Mouse (Mus musculus) limb, embryonic 12.5 days (tissue): ENCODE measurements around the gene Tmub1. TPM values are rescaled to one million over a fixed set of nuclear protein-coding genes. Genes with fewer than 3 reads are reported as not detected.
A peak's percentile ranks its signal among the peaks of the same experiment; 100 is the strongest.

ENCODE experiments used
- ATAC-seq: fragments of 200-750 bp; cut with Nextera tagmentation; 2 replicates; pipeline ENCODE4 v1.8.0; 2017; ENCODE audit warnings: low read depth, moderate TSS enrichment; ENCODE audit not compliant: insufficient number of reproducible peaks, insufficient read depth, low FRiP score, low TSS enrichment
- H3K27ac ChIP-seq: fragments of 300-500 bp; sonication (generic); 2 replicates; pipeline ENCODE4 v1.5.1; 2016; ENCODE audit warnings: mild to moderate bottlenecking, moderate library complexity
- H3K27me3 ChIP-seq: fragments of 300-500 bp; sonication (generic); 2 replicates; pipeline ENCODE4 v1.6.1; 2016; ENCODE audit warnings: mild to moderate bottlenecking, moderate library complexity
- H3K36me3 ChIP-seq: fragments of 300-500 bp; sonication (generic); 2 replicates; pipeline ENCODE4 v1.6.1; 2016; ENCODE audit warnings: mild to moderate bottlenecking, moderate library complexity
- H3K4me1 ChIP-seq: fragments of 300-500 bp; sonication (generic); replicated peaks from 2 replicates; pipeline ENCODE4 v1.6.1; 2016
- H3K4me2 ChIP-seq: fragments of 300-500 bp; sonication (generic); 2 replicates; pipeline ENCODE4 v1.6.1; 2016; ENCODE audit warnings: mild to moderate bottlenecking, moderate library complexity
- H3K4me3 ChIP-seq: fragments of 300-500 bp; sonication (generic); replicated peaks from 2 replicates; pipeline ENCODE4 v1.5.1; 2016; ENCODE audit warnings: mild to moderate bottlenecking
- H3K9ac ChIP-seq: fragments of 300-500 bp; sonication (generic); replicated peaks from 2 replicates; pipeline ENCODE4 v1.6.1; 2016; ENCODE audit warnings: mild to moderate bottlenecking, moderate library complexity
- H3K9me3 ChIP-seq: fragments of 300-500 bp; sonication (generic); 2 replicates; pipeline ENCODE4 v1.6.1; 2016; ENCODE audit warnings: mild to moderate bottlenecking, moderate library complexity
- WGBS: fragments of 180-500 bp; shearing (Covaris S2); methylation state at CpG from one replicate; pipeline ENCODE4 v1.1.7; 2016; 5-methylcytosine and 5-hydroxymethylcytosine counted together
- polyA plus RNA-seq: library from polyadenylated mRNA; unstranded; fragments of >200 nt; fragmentation: Nextera tagmentation; extraction: Ambion mirVana; gene quantifications from 2 replicates; pipeline ENCODE4 v1.2.1, GENCODE M21; 2016

Tmub1 gene
- polyA plus RNA-seq, 1 experiment from 2014 or later, result 21.0 TPM

DNA sequence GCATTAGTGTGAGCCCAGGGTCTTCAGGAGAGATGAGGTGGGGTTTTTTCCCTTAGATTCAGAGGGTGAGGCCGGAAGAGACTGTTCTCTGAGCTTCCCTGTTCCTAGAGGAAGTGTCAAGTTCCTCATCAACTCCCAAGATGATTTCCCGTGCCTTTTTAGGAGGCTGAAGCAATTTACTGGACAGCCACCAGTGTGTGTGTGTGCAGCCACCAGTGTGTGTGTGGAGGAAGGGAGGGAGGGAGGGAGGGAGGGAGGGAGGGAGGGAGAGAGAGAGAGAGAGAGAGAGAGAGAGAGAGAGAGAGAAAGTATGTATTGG, 6.3 kb upstream of the Tmub1 start:
- no peak for ATAC-seq
- Histone ChIP-seq H3K4me3 (peak overlapping the region; percentile 94), H3K9me3 (no peaks in the 10 kb centered on the region), H3K4me1 (peaks cover 45% of the 10 kb centered on the region), H3K36me3 (peaks cover 35% of the 10 kb centered on the region; the same call in 1 of the 2 replicates), H3K27me3 (no peaks in the 10 kb centered on the region), H3K27ac (no peak overlapping the region), H3K4me2 (peak overlapping the region; percentile 99), H3K9ac (peak overlapping the region; percentile 97; the same call in 1 of the 2 replicates)
- 8% methylated on average over 2 of the region's 2 CpGs for WGBS

DNA sequence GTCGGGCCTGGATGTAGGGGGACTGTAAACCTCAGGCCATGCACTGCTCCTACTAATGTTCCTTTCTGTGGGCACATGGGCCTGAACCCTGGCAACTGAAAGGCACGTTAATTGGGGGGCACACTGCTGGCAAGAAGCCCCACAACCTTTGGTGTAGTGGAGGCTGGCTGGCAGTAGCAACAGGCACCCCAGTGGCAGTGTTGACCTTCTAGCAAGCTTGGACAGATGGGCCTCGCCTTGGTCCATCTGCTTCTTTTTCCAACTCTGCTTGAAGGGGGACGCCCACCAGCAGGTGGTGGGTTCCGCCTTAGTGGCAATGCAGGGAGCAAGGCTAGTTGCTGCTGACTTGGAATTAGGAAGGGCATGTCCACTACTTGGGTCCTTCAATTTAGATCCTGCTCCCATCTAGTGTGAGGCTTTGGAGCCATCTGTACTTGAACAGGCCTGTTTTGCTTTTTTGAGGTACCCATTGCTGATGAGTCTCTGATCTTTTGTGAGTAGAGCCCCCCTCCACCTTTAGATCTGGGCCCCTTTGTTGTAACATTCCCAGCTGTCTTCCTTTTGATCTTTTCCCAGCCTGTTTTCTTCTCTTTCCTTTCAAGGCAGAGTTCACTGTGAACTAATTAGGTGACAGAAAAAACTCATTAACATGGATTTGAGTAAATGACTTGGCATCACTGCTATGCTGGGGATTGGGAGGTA, 5.8 kb upstream of the Tmub1 start:
- H3K4me3 ChIP-seq, result peak overlapping the region; percentile 94
- H3K9ac ChIP-seq, result peak overlapping the region; percentile 97
- H3K9me3 ChIP-seq, result no peaks in the 10 kb centered on the region
- H3K27me3 ChIP-seq, result no peaks in the 10 kb centered on the region
- H3K36me3 ChIP-seq, result peaks cover 30% of the 10 kb centered on the region; the same call in 1 of the 2 replicates
- H3K4me2 ChIP-seq, result peak overlapping the region; percentile 99
- H3K27ac ChIP-seq, result peak overlapping the region; percentile 93; the same call in 1 of the 2 replicates
- no peak; the same call in 1 of the 2 replicates for ATAC-seq
- peaks cover 45% of the 10 kb centered on the region for H3K4me1 ChIP-seq
- WGBS, result 8% methylated on average over 5 of the region's 5 CpGs

DNA sequence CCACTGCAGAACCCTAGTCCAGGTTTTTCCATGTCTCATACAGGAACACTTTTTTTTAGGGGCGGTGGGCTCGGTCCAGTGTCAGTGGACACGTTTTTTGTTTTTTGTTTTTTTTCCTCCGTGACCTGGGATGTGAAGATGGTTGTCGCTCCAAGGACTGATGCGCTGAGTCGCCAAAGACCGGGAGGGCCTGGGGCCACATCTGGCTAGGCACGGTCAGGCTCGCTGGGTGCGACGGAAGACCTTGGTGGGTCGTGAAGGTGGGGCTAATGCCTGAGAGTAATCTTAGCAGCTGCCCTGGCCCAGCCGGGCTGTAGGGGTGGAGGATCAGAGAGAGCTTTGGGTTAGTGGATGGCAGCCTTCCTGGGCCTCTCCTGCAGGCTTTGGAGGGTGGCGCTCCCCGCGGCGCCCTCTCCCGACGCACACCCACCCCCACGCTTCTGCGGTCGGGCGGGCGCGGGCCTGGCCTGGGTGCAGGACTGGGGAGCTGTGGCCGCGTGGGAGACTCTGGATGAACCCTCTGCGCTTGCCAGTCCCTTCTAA, 5.1 kb upstream of the Tmub1 start:
- Histone ChIP-seq H3K27ac (peak overlapping the region; percentile 93), H3K9me3 (no peaks in the 10 kb centered on the region), H3K36me3 (peaks cover 24% of the 10 kb centered on the region; the same call in 1 of the 2 replicates), H3K4me1 (peaks cover 48% of the 10 kb centered on the region), H3K4me2 (peak overlapping the region; percentile 99), H3K4me3 (peak overlapping the region; percentile 94), H3K27me3 (no peaks in the 10 kb centered on the region), H3K9ac (peak overlapping the region; percentile 97)
- ATAC-seq, result no peak; the same call in 1 of the 2 replicates
- WGBS, result under 1% methylated on average over 29 of the region's 29 CpGs

DNA sequence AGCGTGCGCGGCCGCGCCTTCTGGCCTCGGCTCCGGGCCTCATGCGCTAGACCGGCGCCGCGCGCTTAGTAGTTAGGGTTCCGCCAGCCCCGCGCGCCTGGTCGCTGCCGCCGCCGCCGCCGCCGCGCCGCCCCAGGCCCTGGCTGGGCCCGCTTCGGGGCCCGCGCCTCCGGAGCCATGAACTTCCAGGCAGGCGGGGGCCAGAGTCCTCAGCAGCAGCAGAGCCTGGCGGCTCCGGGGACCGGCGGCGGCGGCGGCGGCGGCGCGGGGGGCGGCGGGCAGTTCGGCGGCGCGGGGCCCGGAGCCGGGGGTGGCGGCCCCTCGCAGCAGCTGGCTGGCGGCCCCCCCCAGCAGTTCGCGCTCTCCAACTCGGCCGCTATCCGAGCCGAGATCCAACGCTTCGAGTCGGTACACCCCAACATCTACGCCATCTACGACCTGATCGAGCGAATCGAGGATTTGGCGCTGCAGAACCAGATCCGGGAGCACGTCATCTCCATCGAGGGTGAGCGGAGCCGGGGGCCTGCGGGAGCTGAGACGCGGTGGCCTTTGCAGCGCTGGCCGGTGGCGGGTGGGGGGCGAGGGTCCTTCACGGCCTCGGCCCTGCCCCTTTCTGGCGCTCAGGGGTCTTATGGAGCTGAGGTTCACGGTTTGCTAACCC, 4.5 kb upstream of the Tmub1 start, which contains the start of gene Agap3:
Gene Agap3 (plus strand): TSS at position 148 of the 661 bp plus-strand sequence.
- under 1% methylated on average over 71 of the region's 85 CpGs for WGBS
- peak within 1 kb of the TSS; percentile 99 for H3K4me2 ChIP-seq
- H3K27ac ChIP-seq, result peak within 1 kb of the TSS; percentile 93
- no peak; the same call in none of the 2 replicates for ATAC-seq
- H3K9me3 ChIP-seq, result no peaks in the 10 kb centered on the region
- no peaks in the 10 kb centered on the region for H3K27me3 ChIP-seq
- H3K9ac ChIP-seq, result peak within 1 kb of the TSS; percentile 97
- H3K36me3 ChIP-seq, result peaks cover 18% of the 10 kb centered on the region; the same call in 1 of the 2 replicates
- peaks cover 49% of the 10 kb centered on the region for H3K4me1 ChIP-seq
- peak within 1 kb of the TSS; percentile 94 for H3K4me3 ChIP-seq

DNA sequence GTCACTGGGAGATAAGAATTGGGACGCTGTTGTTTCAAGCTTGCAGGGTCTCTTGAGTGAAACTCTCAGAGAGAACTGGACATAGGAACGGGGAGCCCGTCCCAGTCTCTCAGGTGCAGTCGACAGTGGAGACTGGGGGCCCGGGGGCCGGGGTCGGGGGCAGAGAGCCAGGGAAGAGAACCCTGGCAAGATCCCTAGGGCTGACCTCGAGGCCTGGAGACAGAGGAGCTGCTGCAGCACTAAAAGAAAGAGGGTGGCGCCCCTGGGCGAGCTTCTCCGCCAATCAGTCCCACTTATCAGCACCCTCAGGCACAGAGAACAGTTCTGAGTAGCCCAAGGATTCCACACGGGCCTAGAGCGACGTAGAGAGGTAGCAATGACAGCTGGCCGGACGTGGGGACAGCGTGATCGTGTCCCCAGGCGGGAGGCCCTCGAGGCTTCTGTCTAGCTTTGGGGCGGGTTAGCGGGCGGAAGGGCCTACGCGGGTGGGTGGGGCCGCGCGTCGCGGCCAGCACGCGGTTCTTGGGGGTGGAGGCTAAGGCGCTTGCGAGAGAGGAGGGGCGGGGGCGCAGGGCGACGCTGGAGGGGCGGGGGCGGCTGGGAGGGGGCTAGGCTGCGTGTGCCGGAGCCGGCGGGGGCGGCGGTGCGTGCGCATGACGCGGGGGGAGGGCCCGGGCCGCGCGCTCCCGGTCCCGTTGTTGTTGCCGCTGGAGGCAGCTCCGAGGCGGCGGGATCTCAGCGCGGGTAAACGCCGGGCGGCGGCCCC, 3.8 kb upstream of the Tmub1 start:
- no peaks in the 10 kb centered on the region for H3K9me3 ChIP-seq
- 3% methylated on average over 42 of the region's 66 CpGs for WGBS
- H3K4me3 ChIP-seq, result peak overlapping the region; percentile 94
- peaks cover 47% of the 10 kb centered on the region for H3K4me1 ChIP-seq
- H3K4me2 ChIP-seq, result peak overlapping the region; percentile 99
- H3K27me3 ChIP-seq, result no peaks in the 10 kb centered on the region
- ATAC-seq, result peak; percentile 69
- peak overlapping the region; percentile 93 for H3K27ac ChIP-seq
- peak overlapping the region; percentile 97 for H3K9ac ChIP-seq
- H3K36me3 ChIP-seq, result peaks cover 13% of the 10 kb centered on the region; the same call in 1 of the 2 replicates

DNA sequence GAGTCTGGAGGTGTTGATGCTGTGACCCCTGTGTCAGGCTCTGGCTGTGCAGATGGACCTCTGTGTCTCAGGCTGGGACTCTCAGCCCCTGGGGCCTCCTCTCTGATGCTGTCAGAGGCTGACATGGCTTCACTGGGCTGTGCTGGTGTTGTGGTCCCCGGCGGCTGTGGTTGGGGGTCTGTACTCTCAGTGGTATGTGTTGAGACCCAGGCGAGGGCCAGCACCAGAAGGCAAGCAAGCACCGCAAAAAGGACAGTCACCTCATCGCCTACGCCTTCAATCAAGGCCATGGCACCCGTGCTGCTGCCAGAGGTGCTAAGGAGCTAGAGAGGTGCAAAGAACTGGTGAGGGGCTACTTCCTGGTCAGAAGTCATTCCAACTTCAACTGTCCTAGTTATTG, 1.0 kb downstream of the Tmub1 start:
- no peaks in the 10 kb centered on the region for H3K9me3 ChIP-seq
- H3K9ac ChIP-seq, result no peak overlapping the region
- peaks cover 27% of the 10 kb centered on the region for H3K4me1 ChIP-seq
- H3K4me2 ChIP-seq, result peak overlapping the region; percentile 72
- H3K4me3 ChIP-seq, result peak overlapping the region; percentile 63; the same call in 1 of the 2 replicates
- WGBS, result 87% methylated on average over 7 of the region's 7 CpGs
- H3K27me3 ChIP-seq, result no peaks in the 10 kb centered on the region
- ATAC-seq, result no peak
- no peak overlapping the region for H3K27ac ChIP-seq
- peaks cover 30% of the 10 kb centered on the region for H3K36me3 ChIP-seq

DNA sequence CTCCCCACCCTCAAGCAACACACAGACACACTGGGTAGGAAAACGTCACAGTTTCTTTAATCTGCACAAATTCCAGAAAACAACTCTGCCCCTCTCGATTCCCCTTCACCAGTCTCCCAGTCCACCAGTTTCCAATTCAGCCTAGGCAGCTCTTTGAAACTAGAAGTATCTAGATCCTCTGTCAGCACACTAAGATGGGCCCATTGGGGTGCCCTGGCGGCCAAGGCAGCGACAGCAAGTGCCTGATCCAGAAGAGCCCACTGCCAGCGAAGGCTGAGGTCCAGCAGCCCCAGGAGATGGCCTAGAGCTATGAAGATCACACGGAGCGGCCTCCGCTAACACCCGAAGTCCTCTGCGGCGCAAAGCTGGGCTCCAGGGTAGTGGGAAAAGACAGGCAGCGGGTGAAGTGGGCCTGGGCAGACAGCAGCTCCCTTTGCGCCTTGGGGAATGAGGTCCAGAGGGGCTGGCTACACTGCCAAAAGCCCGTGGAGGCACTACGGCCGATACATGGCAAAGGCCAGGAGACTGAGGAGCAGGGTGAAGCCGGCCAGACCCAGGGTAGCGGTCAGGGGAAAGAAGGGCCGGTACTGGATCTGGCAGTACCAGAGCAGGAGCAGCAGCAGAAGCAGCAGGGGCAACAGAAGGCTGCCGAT, 2.1 kb downstream of the Tmub1 start:
- no peak for ATAC-seq
- Histone ChIP-seq H3K4me2 (peak overlapping the region; percentile 94), H3K36me3 (peaks cover 41% of the 10 kb centered on the region), H3K9me3 (no peaks in the 10 kb centered on the region), H3K27ac (peak overlapping the region; percentile 93), H3K27me3 (no peaks in the 10 kb centered on the region), H3K9ac (peak overlapping the region; percentile 90; the same call in 1 of the 2 replicates), H3K4me1 (peaks cover 20% of the 10 kb centered on the region), H3K4me3 (peak overlapping the region; percentile 93)
- 54% methylated on average over 20 of the region's 20 CpGs for WGBS

DNA sequence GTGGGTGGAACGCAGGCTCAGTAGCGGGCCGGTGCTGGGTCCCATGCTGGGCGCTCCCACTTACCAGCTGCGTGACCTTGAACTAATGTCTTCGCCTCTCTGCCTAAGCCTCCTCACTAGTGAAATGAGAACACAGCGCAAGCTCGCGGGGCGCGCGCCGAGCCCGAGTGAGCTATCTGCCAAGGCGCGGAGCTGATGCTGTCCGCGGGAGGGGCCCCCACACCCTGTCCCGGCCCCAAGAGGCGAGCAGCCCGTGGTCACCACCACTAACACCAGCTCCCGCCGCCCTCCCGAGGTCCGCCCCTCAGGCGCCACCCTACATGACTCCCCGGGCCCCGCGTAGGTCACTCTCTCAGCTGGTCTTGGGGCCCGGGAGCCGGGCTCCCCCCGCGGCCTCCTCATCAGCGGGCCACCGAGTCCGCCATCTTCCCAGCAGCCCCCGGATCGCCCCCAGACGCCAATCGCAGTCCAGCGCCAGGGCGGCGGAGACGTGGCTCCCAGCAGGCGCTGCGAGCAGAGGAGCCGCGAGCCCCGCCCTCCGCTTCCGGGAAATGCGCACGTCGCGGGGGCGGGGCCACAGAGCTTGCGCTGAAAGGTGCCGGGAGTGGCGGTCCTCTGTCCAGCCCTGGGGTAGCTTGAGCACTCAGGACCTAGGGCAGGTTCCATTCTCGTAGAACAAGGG, 2.8 kb downstream of the Tmub1 start, which contains the start of gene Fastk:
Gene Fastk (minus strand): TSS at position 542 of the 682 bp plus-strand sequence.
- WGBS, result under 1% methylated on average over 60 of the region's 60 CpGs
- peak within 1 kb of the TSS; percentile 93 for H3K4me3 ChIP-seq
- peaks cover 47% of the 10 kb centered on the region for H3K36me3 ChIP-seq
- peak within 1 kb of the TSS; percentile 90 for H3K9ac ChIP-seq
- H3K4me2 ChIP-seq, result peak within 1 kb of the TSS; percentile 94
- peak; percentile 78 for ATAC-seq
- no peaks in the 10 kb centered on the region for H3K9me3 ChIP-seq
- H3K4me1 ChIP-seq, result peaks cover 20% of the 10 kb centered on the region
- peak within 1 kb of the TSS; percentile 93 for H3K27ac ChIP-seq
- no peaks in the 10 kb centered on the region for H3K27me3 ChIP-seq

DNA sequence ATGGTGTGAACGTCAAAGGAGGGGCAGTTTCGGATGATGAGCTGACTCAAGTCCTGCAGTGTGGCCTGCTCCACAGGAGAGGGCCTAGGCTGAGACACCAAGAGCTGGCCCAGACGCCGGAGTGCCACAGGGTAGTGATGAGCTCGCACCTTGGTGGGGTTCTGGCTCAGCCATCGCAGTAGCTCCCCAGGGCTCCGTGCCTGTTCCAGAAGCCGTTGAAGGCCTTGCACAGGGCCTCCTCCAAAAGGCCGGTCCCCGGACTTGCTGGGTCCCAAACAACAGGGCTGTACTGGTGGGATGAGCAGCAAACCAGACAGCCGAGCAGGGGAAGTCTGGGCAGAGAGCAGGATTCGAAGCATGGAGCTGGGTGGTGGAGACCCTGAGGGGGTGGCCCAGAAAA, 3.7 kb downstream of the Tmub1 start:
- Histone ChIP-seq H3K9ac (peak overlapping the region; percentile 90), H3K36me3 (peaks cover 57% of the 10 kb centered on the region), H3K4me1 (peaks cover 20% of the 10 kb centered on the region), H3K27me3 (no peaks in the 10 kb centered on the region), H3K27ac (no peak overlapping the region; the same call in 1 of the 2 replicates), H3K4me3 (peak overlapping the region; percentile 93), H3K9me3 (no peaks in the 10 kb centered on the region), H3K4me2 (peak overlapping the region; percentile 94)
- 86% methylated on average over 12 of the region's 12 CpGs for WGBS
- no peak for ATAC-seq

DNA sequence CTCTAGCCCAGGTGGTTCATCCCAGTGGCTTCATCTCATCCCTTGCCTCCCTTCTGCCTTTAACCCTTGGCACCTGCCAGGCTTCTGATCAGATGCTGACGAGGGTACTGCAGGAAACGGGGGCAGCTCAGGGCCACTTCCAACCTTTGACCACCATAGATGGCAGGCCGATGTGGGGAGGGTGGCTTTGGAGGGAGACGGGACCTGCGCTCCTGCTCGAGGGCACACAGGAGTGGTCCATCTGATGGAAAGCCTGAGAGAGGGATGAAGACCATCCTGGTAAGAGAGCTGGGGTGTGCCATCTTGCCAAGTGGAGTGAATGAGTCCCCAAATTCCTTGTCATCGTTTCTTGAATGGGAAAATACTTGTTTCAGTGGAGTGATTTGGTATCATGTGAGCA, 4.5 kb downstream of the Tmub1 start:
- Histone ChIP-seq H3K4me2 (no peak overlapping the region), H3K4me1 (peaks cover 20% of the 10 kb centered on the region), H3K27ac (no peak overlapping the region), H3K27me3 (no peaks in the 10 kb centered on the region), H3K4me3 (peak overlapping the region; percentile 93; the same call in 1 of the 2 replicates), H3K9ac (no peak overlapping the region), H3K9me3 (no peaks in the 10 kb centered on the region), H3K36me3 (peaks cover 63% of the 10 kb centered on the region)
- ATAC-seq, result no peak
- WGBS, result 93% methylated on average over 7 of the region's 7 CpGs
